Mouse (Mus musculus): ENCODE results near the gene Srd5a1.

GRCm38 (mm10) chr13:69587849-69588248, 23.4 kb downstream of the Srd5a1 start:
- TF ChIP-seq CTCF (IDR thresholded peaks at IDR 0.05; ENCODE audit: insufficient read depth, low read length) (no peak), POLR2A (IDR thresholded peaks at IDR 0.05; ENCODE audit: borderline replicate concordance, extremely low read depth, low read depth, low read length) (no peak)

Data from lung, adult 2 months (tissue).